Mouse (Mus musculus): ENCODE results near the gene Prr23a2. TPM values are rescaled to one million over a fixed set of nuclear protein-coding genes. Genes with fewer than 3 reads are reported as not detected.
A peak's percentile ranks its signal among the peaks of the same experiment; 100 is the strongest.
"Not testable (repeated sequence)": the region's sequence is repeated elsewhere in the genome, so short reads cannot be mapped to it uniquely, and the experiment has no call there.

The Prr23a2 gene
- polyA plus RNA-seq (2015; fragmentation: Nextera tagmentation; extraction: Ambion mirVana), result not detected in 2 replicates

DNA sequence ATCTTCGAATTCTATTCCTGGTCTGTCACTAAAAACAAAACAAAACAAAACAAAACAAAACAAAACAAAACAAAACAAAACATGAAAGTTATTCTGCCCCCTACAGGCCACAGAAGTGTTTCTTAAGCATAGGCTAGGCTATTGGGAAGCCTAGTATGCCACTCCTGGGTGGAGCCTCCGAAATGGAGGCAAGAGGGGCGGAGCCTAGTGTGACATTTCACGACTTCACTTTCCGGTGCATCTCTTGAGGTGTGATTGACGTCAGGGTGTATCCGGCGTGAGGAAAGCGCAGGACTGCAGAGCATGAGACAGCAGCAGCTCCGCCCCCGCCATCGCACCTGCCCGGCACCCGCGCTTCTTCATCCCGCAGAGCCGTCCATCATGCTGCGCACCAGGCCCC, at the start of gene Prr23a2:
Gene Prr23a2 (plus strand): TSS at position 285 of the 400 bp plus-strand sequence.
- ATAC-seq (replicated peaks), result no peak
- Histone ChIP-seq H3K36me3 (no peaks in the 10 kb centered on the region), H3K4me3 (no peak within 1 kb of the TSS), H3K27me3 (no peaks in the 10 kb centered on the region), H3K4me1 (no peaks in the 10 kb centered on the region), H3K9ac (replicated peaks) (no peak within 1 kb of the TSS), H3K4me2 (replicated peaks) (no peak within 1 kb of the TSS), H3K9me3 (no peaks in the 10 kb centered on the region), H3K27ac (replicated peaks) (no peak within 1 kb of the TSS)
- WGBS, result 83% methylated on average over 18 of the region's 18 CpGs

DNA sequence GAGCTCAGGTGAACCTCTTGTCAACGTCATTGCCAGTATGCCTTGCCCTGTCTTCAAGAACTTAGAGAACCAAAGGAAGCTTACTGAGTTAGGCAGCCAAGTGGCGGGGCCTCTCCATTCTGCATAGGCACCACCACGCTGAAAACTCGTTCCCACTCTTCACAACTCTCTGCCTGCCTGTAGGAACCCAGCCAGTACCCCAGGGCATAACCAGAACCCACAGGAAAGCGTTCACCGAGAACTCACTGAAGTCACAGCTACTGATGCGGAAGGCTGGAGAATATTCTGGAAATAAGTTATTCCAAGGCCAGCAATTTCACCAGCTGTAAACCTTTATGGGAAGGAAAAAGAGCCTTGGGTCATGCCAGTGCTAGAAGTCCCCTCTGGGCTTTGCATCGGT, 48.7 kb upstream of the Prr23a2 start:
- H3K27me3 ChIP-seq, result no peaks in the 10 kb centered on the region
- H3K9me3 ChIP-seq, result no peaks in the 10 kb centered on the region
- H3K4me1 ChIP-seq, result no peaks in the 10 kb centered on the region
- ATAC-seq (replicated peaks), result no peak
- no peak overlapping the region for H3K4me2 ChIP-seq (replicated peaks)
- 88% methylated on average over 8 of the region's 8 CpGs for WGBS
- H3K27ac ChIP-seq (replicated peaks), result no peak overlapping the region
- H3K36me3 ChIP-seq, result no peaks in the 10 kb centered on the region
- no peak overlapping the region for H3K9ac ChIP-seq (replicated peaks)
- H3K4me3 ChIP-seq, result no peak overlapping the region

- not testable (repeated sequence) for H3K4me3 ChIP-seq; H3K36me3 ChIP-seq; H3K27ac ChIP-seq (replicated peaks); H3K4me1 ChIP-seq; H3K9ac ChIP-seq (replicated peaks); H3K4me2 ChIP-seq (replicated peaks); ATAC-seq (replicated peaks); H3K27me3 ChIP-seq; H3K9me3 ChIP-seq
- 83% methylated on average over 1 of the region's 2 CpGs for WGBS
Observed at GRCm38 (mm10) chr9:98809526-98809925, 46.8 kb upstream of the Prr23a2 start.

DNA sequence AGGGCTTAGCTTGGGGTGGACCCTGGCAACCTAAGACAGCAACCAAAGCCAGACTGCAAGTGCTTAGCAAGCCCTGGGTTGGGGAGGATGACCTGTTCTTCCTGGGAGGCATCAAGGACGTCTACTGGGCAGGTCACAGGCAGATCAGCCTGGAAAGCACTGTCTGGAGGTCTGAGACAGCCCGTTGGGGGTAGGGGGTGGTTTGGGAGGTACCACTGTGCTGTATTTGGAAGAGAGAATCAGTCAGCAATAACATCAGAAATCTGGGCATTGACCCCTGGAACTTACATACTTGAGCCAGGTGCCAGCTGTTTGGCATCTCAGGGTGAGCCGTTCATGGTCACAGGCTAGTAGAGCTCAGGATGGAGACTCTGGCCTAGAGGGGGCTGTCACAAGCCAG, 40.2 kb upstream of the Prr23a2 start:
- no peaks in the 10 kb centered on the region for H3K36me3 ChIP-seq
- H3K27me3 ChIP-seq, result no peaks in the 10 kb centered on the region
- no peak overlapping the region for H3K4me3 ChIP-seq
- H3K9ac ChIP-seq (replicated peaks), result no peak overlapping the region
- no peak overlapping the region for H3K4me2 ChIP-seq (replicated peaks)
- no peak for ATAC-seq (replicated peaks)
- no peaks in the 10 kb centered on the region for H3K4me1 ChIP-seq
- no peaks in the 10 kb centered on the region for H3K9me3 ChIP-seq
- 74% methylated on average over 3 of the region's 3 CpGs for WGBS
- H3K27ac ChIP-seq (replicated peaks), result no peak overlapping the region

DNA sequence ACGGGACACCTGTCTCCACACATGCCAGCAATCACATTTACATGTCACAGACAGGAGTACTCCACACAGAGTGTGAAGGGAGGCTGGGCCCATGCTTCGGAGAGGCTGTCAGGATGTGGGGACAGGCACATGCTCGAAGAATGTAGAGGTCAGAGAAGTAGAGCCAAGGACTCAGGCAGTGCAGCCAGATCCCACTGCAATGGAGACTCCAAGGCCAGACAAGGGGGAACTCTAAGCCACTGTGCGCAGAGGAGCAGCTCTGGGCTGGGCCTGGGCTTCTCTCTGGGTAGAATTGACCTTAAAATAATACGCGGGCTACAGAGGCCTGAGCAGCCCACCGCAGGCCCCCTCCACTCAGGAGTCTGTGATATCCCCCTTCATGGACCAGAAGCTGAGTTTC, 38.7 kb upstream of the Prr23a2 start:
- Histone ChIP-seq H3K4me2 (replicated peaks) (no peak overlapping the region), H3K9ac (replicated peaks) (no peak overlapping the region), H3K4me1 (no peaks in the 10 kb centered on the region), H3K36me3 (no peaks in the 10 kb centered on the region), H3K27ac (replicated peaks) (no peak overlapping the region), H3K9me3 (no peaks in the 10 kb centered on the region), H3K4me3 (no peak overlapping the region), H3K27me3 (no peaks in the 10 kb centered on the region)
- no peak for ATAC-seq (replicated peaks)
- 88% methylated on average over 7 of the region's 7 CpGs for WGBS

GRCm38 (mm10) chr9:98818971-98819370, 37.3 kb upstream of the Prr23a2 start:
- 88% methylated on average over 5 of the region's 5 CpGs for WGBS

GRCm38 (mm10) chr9:98819481-98819880, 36.8 kb upstream of the Prr23a2 start:
- ATAC-seq (replicated peaks), result no peak
- Histone ChIP-seq H3K36me3 (no peaks in the 10 kb centered on the region), H3K4me3 (no peak overlapping the region), H3K27ac (replicated peaks) (no peak overlapping the region), H3K4me2 (replicated peaks) (no peak overlapping the region), H3K27me3 (no peaks in the 10 kb centered on the region), H3K4me1 (no peaks in the 10 kb centered on the region), H3K9me3 (no peaks in the 10 kb centered on the region), H3K9ac (replicated peaks) (no peak overlapping the region)
- WGBS, result 92% methylated on average over 2 of the region's 2 CpGs

More at GRCm38 (mm10) chr9:98818971-98819370, 37.3 kb upstream of the Prr23a2 start:
- Histone ChIP-seq H3K4me2 (replicated peaks) (no peak overlapping the region), H3K36me3 (no peaks in the 10 kb centered on the region), H3K9me3 (no peaks in the 10 kb centered on the region), H3K27ac (replicated peaks) (no peak overlapping the region), H3K27me3 (no peaks in the 10 kb centered on the region), H3K4me1 (no peaks in the 10 kb centered on the region), H3K4me3 (no peak overlapping the region), H3K9ac (replicated peaks) (no peak overlapping the region)
- no peak for ATAC-seq (replicated peaks)

- H3K4me3 ChIP-seq, result no peak overlapping the region
- no peaks in the 10 kb centered on the region for H3K9me3 ChIP-seq
- H3K36me3 ChIP-seq, result no peaks in the 10 kb centered on the region
- ATAC-seq (replicated peaks), result no peak
- WGBS, result 88% methylated on average over 4 of the region's 4 CpGs
- no peak overlapping the region for H3K9ac ChIP-seq (replicated peaks)
- H3K4me2 ChIP-seq (replicated peaks), result no peak overlapping the region
- H3K4me1 ChIP-seq, result no peaks in the 10 kb centered on the region
- no peak overlapping the region for H3K27ac ChIP-seq (replicated peaks)
- H3K27me3 ChIP-seq, result no peaks in the 10 kb centered on the region
Observed at GRCm38 (mm10) chr9:98820461-98820860, 35.8 kb upstream of the Prr23a2 start.

DNA sequence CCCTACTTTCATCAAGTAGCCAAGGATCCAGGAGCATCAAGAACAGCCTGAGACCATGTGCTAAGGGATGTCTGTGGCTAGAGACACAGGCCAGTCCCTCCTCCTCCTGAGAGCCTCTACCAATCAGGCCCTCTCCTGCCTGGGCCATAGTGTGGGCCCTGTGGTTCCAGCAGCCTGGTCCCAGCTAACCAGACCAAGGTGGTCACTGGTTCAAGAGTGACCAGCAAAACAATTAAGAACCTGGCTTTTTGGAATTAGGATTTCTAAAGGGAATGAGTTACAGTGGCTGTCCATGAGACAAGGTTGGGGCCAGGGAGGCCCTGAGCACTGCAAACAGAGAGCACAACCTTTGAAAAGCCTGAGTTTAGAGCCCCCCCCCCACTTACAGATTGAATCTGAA, 35.2 kb upstream of the Prr23a2 start:
- no peak overlapping the region for H3K9ac ChIP-seq (replicated peaks)
- H3K4me2 ChIP-seq (replicated peaks), result no peak overlapping the region
- no peak for ATAC-seq (replicated peaks)
- H3K27ac ChIP-seq (replicated peaks), result no peak overlapping the region
- no peak overlapping the region for H3K4me3 ChIP-seq
- H3K27me3 ChIP-seq, result no peaks in the 10 kb centered on the region
- H3K4me1 ChIP-seq, result no peaks in the 10 kb centered on the region
- no peaks in the 10 kb centered on the region for H3K36me3 ChIP-seq
- H3K9me3 ChIP-seq, result no peaks in the 10 kb centered on the region

DNA sequence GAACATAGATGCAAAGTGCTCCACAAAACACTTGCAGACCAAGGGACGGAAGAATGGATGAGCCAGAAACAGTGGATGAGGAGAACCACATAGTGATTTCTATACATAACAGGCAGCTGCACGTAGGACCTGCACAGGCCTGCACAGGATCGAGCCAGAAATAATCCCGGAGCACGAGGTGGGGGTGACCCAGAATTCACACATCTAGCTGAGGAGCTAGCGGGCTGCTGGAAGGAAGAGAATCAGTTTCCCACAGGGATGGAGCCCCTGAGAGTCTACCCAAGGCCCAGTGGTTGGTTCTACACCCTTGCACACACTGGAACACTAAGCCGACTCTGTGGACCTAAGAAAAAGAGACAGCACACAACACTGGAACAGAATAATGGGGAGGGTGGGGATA, 32.5 kb upstream of the Prr23a2 start:
- no peak for ATAC-seq (replicated peaks)
- no peaks in the 10 kb centered on the region for H3K36me3 ChIP-seq
- WGBS, result 90% methylated on average over 7 of the region's 7 CpGs

DNA sequence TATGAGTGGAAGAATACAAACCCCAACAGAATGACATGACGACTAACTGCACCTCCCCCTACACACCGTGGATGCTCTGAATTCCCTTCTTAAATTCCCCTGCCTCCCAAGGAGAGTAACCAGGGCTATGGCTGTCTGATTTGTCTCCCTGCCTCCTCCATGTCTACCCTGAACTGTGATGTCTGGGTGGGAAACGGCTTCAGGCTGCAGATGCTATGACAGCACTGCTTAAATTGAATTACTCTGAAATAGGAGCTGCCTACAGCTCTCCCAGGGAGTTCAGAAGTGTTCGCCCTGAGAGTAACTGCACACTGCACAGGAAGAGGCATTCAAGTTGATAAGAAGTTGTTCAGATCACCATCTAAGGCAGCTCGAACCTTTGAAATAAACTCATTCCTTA, 26.8 kb upstream of the Prr23a2 start:
- H3K9ac ChIP-seq (replicated peaks), result no peak overlapping the region
- H3K36me3 ChIP-seq, result no peaks in the 10 kb centered on the region
- no peak overlapping the region for H3K27ac ChIP-seq (replicated peaks)
- H3K27me3 ChIP-seq, result no peaks in the 10 kb centered on the region
- no peak overlapping the region for H3K4me2 ChIP-seq (replicated peaks)
- no peak overlapping the region for H3K4me3 ChIP-seq
- 76% methylated on average over 5 of the region's 5 CpGs for WGBS
- H3K4me1 ChIP-seq, result no peaks in the 10 kb centered on the region
- H3K9me3 ChIP-seq, result no peaks in the 10 kb centered on the region
- no peak for ATAC-seq (replicated peaks)

More for the DNA sequence above, 32.5 kb upstream of the Prr23a2 start:
- H3K27ac ChIP-seq (replicated peaks), result no peak overlapping the region
- no peak overlapping the region for H3K4me3 ChIP-seq
- H3K9ac ChIP-seq (replicated peaks), result no peak overlapping the region
- no peak overlapping the region for H3K4me2 ChIP-seq (replicated peaks)
- H3K9me3 ChIP-seq, result no peaks in the 10 kb centered on the region
- H3K4me1 ChIP-seq, result no peaks in the 10 kb centered on the region
- no peaks in the 10 kb centered on the region for H3K27me3 ChIP-seq

DNA sequence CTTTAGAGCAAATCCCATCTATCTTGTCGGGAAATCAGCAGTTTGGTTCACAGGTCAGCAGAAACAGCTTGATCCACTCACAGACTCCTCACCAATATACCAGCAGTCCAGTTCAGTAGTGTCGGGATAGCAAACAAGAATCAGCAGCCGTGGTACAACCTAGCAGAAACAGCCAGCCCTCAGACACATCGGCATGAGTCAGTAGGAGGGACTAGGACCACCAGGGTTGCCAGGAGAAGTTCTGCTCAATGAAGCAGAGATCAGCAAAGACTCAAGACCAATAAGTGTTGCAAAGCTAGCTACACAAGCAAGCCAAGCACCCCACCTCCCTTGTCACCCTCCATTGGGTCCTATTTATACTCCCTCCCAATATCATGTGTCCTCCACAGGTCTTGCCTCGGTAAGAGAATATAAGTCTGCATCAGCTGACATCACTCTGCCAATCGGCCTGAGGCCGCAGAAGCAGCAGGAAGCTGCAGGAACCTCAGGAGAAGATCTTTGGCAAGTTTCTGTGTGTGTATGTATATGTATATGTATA, 18.7 kb upstream of the Prr23a2 start:
- WGBS, result 90% methylated on average over 7 of the region's 7 CpGs
- H3K4me2 ChIP-seq (replicated peaks), result no peak overlapping the region
- H3K4me1 ChIP-seq, result no peaks in the 10 kb centered on the region
- no peak overlapping the region for H3K9ac ChIP-seq (replicated peaks)
- H3K27me3 ChIP-seq, result no peaks in the 10 kb centered on the region
- no peak overlapping the region for H3K27ac ChIP-seq (replicated peaks)
- no peak overlapping the region for H3K4me3 ChIP-seq
- no peak for ATAC-seq (replicated peaks)
- H3K9me3 ChIP-seq, result no peaks in the 10 kb centered on the region
- no peaks in the 10 kb centered on the region for H3K36me3 ChIP-seq

DNA sequence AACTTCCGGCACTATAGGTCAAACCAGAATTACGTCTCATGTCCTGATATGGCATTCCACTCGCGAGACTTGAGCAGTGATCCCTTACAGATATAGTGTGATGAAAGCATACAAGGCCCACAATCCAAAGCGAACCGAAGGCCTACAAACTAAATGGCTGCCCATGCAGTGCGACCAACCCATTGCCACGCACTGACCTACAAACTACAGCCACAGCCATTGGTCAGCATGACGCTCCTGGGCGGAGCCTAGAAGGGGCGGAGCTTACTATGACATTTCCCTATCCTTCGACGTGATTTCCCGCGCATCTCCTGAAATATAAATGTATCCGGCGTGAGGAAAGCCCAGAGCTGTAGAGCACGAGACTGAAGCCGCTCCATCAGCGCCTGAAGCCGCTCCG, 14.2 kb upstream of the Prr23a2 start, which contains the start of gene Prr23a1:
Gene Prr23a1 (plus strand): TSS at position 387 of the 400 bp plus-strand sequence.
- Histone ChIP-seq H3K9ac (replicated peaks) (no peak within 1 kb of the TSS), H3K9me3 (no peaks in the 10 kb centered on the region), H3K4me1 (no peaks in the 10 kb centered on the region), H3K27me3 (no peaks in the 10 kb centered on the region), H3K4me3 (peak within 1 kb of the TSS; percentile 15), H3K27ac (replicated peaks) (no peak within 1 kb of the TSS), H3K36me3 (no peaks in the 10 kb centered on the region), H3K4me2 (replicated peaks) (peak within 1 kb of the TSS; percentile 25)
- ATAC-seq (replicated peaks), result no peak
- WGBS, result 60% methylated on average over 22 of the region's 22 CpGs
